Mouse (Mus musculus) stomach, postnatal 0 days (tissue): ENCODE data around the gene Nr2f2.

Experiments
- CTCF ChIP-seq: IDR thresholded peaks from 2 replicates; pipeline ENCODE4 v1.5.1; 2016; ENCODE audit warnings: antibody characterized with exemption, low read depth, mild to moderate bottlenecking, moderate library complexity
- EP300 ChIP-seq: optimal IDR thresholded peaks from 2 replicates; pipeline ENCODE3; 2016; ENCODE audit warnings: antibody characterized with exemption

DNA sequence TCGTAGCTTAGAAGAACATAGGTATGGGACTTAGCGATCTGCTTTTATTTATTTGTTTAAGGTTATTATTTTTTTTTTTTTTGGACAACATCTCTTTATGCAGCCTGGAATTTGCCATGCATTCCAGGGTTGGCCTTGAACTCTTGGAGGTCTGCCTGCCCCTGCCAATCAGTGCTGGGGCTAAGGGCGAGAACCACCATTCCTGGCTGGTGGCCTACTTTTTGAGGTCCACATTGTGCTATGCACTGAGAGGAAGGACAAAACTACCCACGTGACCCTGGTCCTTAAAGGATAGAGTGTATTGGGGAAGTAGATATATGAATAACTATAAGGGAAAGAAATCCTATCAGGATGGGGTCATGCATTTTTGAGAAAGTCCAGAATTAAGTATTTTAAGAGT lies 47.9 kb upstream of the Nr2f2 start:
- no peak for TF ChIP-seq CTCF
- TF ChIP-seq EP300 = no peak
